Mouse (Mus musculus) neural tube, embryonic 13.5 days (tissue): ENCODE data around the gene Pigp. TPM values are rescaled to one million over a fixed set of nuclear protein-coding genes. Genes with fewer than 3 reads are reported as not detected.
A peak's percentile ranks its signal among the peaks of the same experiment; 100 is the strongest.

Experiments
- ATAC-seq: fragments of 200-750 bp; cut with Nextera tagmentation; 2 replicates; pipeline ENCODE4 v1.8.0; 2017; ENCODE audit warnings: low read depth, mild to moderate bottlenecking, moderate TSS enrichment, moderate library complexity
- H3K27ac ChIP-seq: fragments of 300-500 bp; sonication (generic); replicated peaks from 2 replicates; pipeline ENCODE4 v1.5.1; 2015; ENCODE audit warnings: moderate library complexity, mild to moderate bottlenecking, inconsistent platforms
- H3K27me3 ChIP-seq: fragments of 300-500 bp; sonication (generic); 2 replicates; pipeline ENCODE4 v1.6.1; 2015; ENCODE audit warnings: mild to moderate bottlenecking, inconsistent platforms
- H3K36me3 ChIP-seq: fragments of 300-500 bp; sonication (generic); 2 replicates; pipeline ENCODE4 v1.6.1; 2015; ENCODE audit warnings: mild to moderate bottlenecking, inconsistent platforms
- H3K4me1 ChIP-seq: fragments of 300-500 bp; sonication (generic); replicated peaks from 2 replicates; pipeline ENCODE4 v1.6.1; 2015; ENCODE audit warnings: inconsistent platforms
- H3K4me2 ChIP-seq: fragments of 300-500 bp; sonication (generic); 2 replicates; pipeline ENCODE4 v1.6.1; 2015; ENCODE audit warnings: inconsistent platforms, mild to moderate bottlenecking, moderate library complexity
- H3K4me3 ChIP-seq: fragments of 300-500 bp; sonication (generic); 2 replicates; pipeline ENCODE4 v1.5.1; 2015; ENCODE audit warnings: mild to moderate bottlenecking, inconsistent platforms
- H3K9ac ChIP-seq: fragments of 300-500 bp; sonication (generic); 2 replicates; pipeline ENCODE4 v1.6.1; 2015; ENCODE audit warnings: moderate library complexity, mild to moderate bottlenecking, inconsistent platforms
- H3K9me3 ChIP-seq: fragments of 300-500 bp; sonication (generic); 2 replicates; pipeline ENCODE4 v1.6.1; 2016; ENCODE audit warnings: inconsistent platforms
- WGBS: fragments of 180-500 bp; shearing (Covaris S2); methylation state at CpG from one replicate; pipeline ENCODE4 v1.1.7; 2015; 5-methylcytosine and 5-hydroxymethylcytosine counted together
- polyA plus RNA-seq: library from polyadenylated mRNA; unstranded; fragments of >200 nt; fragmentation: Nextera tagmentation; extraction: Ambion mirVana; gene quantifications from 2 replicates; pipeline ENCODE4 v1.2.1, GENCODE M21; 2015

Pigp gene
- polyA plus RNA-seq, 1 experiment from 2014 or later, result 144 TPM

GRCm38 (mm10) chr16:94311931-94312330, 59.7 kb downstream of the Pigp start:
- ATAC-seq, result no peak
- Histone ChIP-seq H3K27ac (peak overlapping the region; percentile 100), H3K4me2 (peak overlapping the region; percentile 74), H3K9me3 (no peaks in the 10 kb centered on the region), H3K27me3 (no peaks in the 10 kb centered on the region), H3K4me1 (peaks cover 35% of the 10 kb centered on the region), H3K36me3 (no peaks in the 10 kb centered on the region), H3K4me3 (peak overlapping the region; percentile 62), H3K9ac (peak overlapping the region; percentile 81)
- WGBS, result 63% methylated on average over 4 of the region's 4 CpGs

- WGBS, result 50% methylated on average over 1 of the region's 1 CpGs
- no peaks in the 10 kb centered on the region for H3K36me3 ChIP-seq
- H3K4me1 ChIP-seq, result peaks cover 35% of the 10 kb centered on the region
- ATAC-seq, result no peak
- peak overlapping the region; percentile 100 for H3K27ac ChIP-seq
- no peaks in the 10 kb centered on the region for H3K27me3 ChIP-seq
- peak overlapping the region; percentile 81 for H3K9ac ChIP-seq
- peak overlapping the region; percentile 62; the same call in 1 of the 2 replicates for H3K4me3 ChIP-seq
- peak overlapping the region; percentile 74 for H3K4me2 ChIP-seq
- H3K9me3 ChIP-seq, result no peaks in the 10 kb centered on the region
These were observed 60.2 kb downstream of the Pigp start for GRCm38 (mm10) chr16:94311416-94311815.

DNA sequence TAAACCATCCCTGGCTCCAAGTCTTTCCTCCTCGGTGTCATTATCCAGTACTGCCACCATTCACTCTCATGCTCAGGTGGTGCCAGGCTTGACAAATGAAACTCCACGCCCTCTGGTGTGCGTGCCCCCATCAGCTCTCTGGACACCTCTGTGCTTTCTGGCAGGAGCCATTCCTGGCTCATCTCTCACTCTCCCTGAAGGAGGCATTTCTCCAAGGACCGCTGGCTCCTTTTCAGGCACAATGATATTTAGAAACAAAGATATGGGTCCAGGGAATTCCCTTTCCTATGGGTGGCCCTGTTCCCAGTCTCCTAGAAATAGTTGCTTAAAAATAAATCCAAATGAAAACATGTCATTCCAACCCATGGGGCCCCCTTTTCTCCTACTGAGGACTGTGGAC, 62.6 kb downstream of the Pigp start:
- 82% methylated on average over 4 of the region's 4 CpGs for WGBS
- no peak for ATAC-seq

More for the DNA sequence above, 62.6 kb downstream of the Pigp start:
- Histone ChIP-seq H3K9me3 (peaks cover 5% of the 10 kb centered on the region; the same call in 1 of the 2 replicates), H3K4me3 (no peak overlapping the region), H3K9ac (no peak overlapping the region), H3K27me3 (peaks cover 2% of the 10 kb centered on the region; the same call in 1 of the 2 replicates), H3K27ac (no peak overlapping the region), H3K4me2 (no peak overlapping the region), H3K36me3 (no peaks in the 10 kb centered on the region), H3K4me1 (peaks cover 31% of the 10 kb centered on the region)

Other genes starting within 250 kb of the Pigp start
- 7.9 TPM in 2 replicates for gene Hlcs, start 58.3 kb downstream of the Pigp start, polyA plus RNA-seq
- 2.3 and 2.6 TPM in 2 replicates for gene Ripply3, start 43.4 kb downstream of the Pigp start, polyA plus RNA-seq
- gene Ttc3, start 1.2 kb downstream of the Pigp start, polyA plus RNA-seq, result 749 and 805 TPM in 2 replicates
- gene Vps26c, start 155.0 kb upstream of the Pigp start, polyA plus RNA-seq, result 74.6 and 82.4 TPM in 2 replicates
- gene Dyrk1a, start 198.2 kb upstream of the Pigp start, polyA plus RNA-seq, result 9.5 and 10.3 TPM in 2 replicates